Mouse (Mus musculus) ES-E14 (cell line): Measurements from ENCODE around the gene Rasgef1b. TPM values are rescaled to one million over a fixed set of nuclear protein-coding genes. Genes with fewer than 3 reads are reported as not detected.

Experiments used
- DNase-seq: peaks from one replicate; pipeline ENCODE4 v3.0.0-alpha.2; 2013; ENCODE audit warnings: low read depth, low spot score
- H3K27ac ChIP-seq: 2 replicates; pipeline ENCODE4 v1.5.1; 2012; ENCODE audit warnings: low read depth, mild to moderate bottlenecking, low read length, moderate library complexity, mixed read lengths; ENCODE audit not compliant: poor library complexity, insufficient read depth, severe bottlenecking
- H3K36me3 ChIP-seq: 2 replicates; pipeline ENCODE4 v1.6.1; 2012; ENCODE audit warnings: mild to moderate bottlenecking, low read length, moderate library complexity, mixed read lengths; ENCODE audit not compliant: control insufficient read depth, poor library complexity, insufficient read depth, severe bottlenecking
- H3K4me1 ChIP-seq, 2 experiments: fragments of 150-350 bp in 1 of 2; sonication (generic) in 1 of 2; 2 replicates each; pipeline ENCODE4 v1.6.1; 2012; ENCODE audit warnings: low read length in 2 of 2, mild to moderate bottlenecking in 1 of 2, mixed read lengths in 1 of 2; ENCODE audit not compliant: control insufficient read depth in 2 of 2, insufficient read depth in 2 of 2, poor library complexity in 1 of 2
- H3K4me3 ChIP-seq, 2 experiments: fragments of 150-350 bp in 1 of 2; sonication (generic) in 1 of 2; 2 replicates each; pipeline ENCODE4 v1.5.1; 2012; ENCODE audit warnings: low read length in 2 of 2, low read depth in 1 of 2, mild to moderate bottlenecking in 1 of 2, mixed read lengths in 1 of 2; ENCODE audit not compliant: insufficient read depth in 1 of 2, poor library complexity in 1 of 2, severe bottlenecking in 1 of 2
- H3K9ac ChIP-seq: 2 replicates; pipeline ENCODE4 v1.6.1; 2012; ENCODE audit warnings: low read depth, mild to moderate bottlenecking, low read length, mixed read lengths; ENCODE audit not compliant: poor library complexity, insufficient read depth, severe bottlenecking
- H3K9me3 ChIP-seq: fragments of 150-350 bp; sonication (generic); 2 replicates; pipeline ENCODE4 v1.6.1; 2012; ENCODE audit warnings: low read depth, mild to moderate bottlenecking, low read length; ENCODE audit not compliant: control insufficient read depth, insufficient read depth
- CHD2 ChIP-seq: IDR thresholded peaks from 2 replicates; pipeline ENCODE4 v1.6.1; 2014; ENCODE audit warnings: mild to moderate bottlenecking, low read depth, low read length, inconsistent platforms
- HCFC1 ChIP-seq: IDR thresholded peaks from 2 replicates; pipeline ENCODE4 v1.6.1; 2012; ENCODE audit warnings: low read length, inconsistent platforms, borderline replicate concordance; ENCODE audit not compliant: insufficient read depth
- MAFK ChIP-seq: IDR thresholded peaks from 2 replicates; pipeline ENCODE4 v1.6.1; 2014; ENCODE audit warnings: mild to moderate bottlenecking, low read depth, low read length, inconsistent platforms; ENCODE audit not compliant: insufficient read depth
- ZC3H11A ChIP-seq: IDR thresholded peaks from 2 replicates; pipeline ENCODE4 v1.6.1; 2012; ENCODE audit warnings: low read depth, mild to moderate bottlenecking, inconsistent platforms, low read length, borderline replicate concordance
- ZNF384 ChIP-seq: IDR thresholded peaks from 2 replicates; pipeline ENCODE4 v1.6.1; 2012; ENCODE audit warnings: low read depth, low read length, inconsistent platforms
- in situ Hi-C, 2 experiments: fragments of 600-800 bp; cut with MboI; formaldehyde crosslinking; loops; one replicate each; pipeline ENCODE4 v1.15.1; 2025; ENCODE audit warnings: low sequenced_read_pairs in 2 of 2, inconsistent platforms in 1 of 2; ENCODE audit not compliant: unreplicated experiment in 2 of 2
- total RNA-seq: library from RNA; depleted of rRNA; stranded (reverse); fragments of 300-350 nt; gene quantifications from 2 replicates; pipeline ENCODE4 v1.2.3, GENCODE M21; 2012

Rasgef1b gene
- total RNA-seq, 1 experiment: 2.8 TPM

- Histone ChIP-seq H3K4me1 (no peaks in the 10 kb centered on the region), H3K9me3 (no peaks in the 10 kb centered on the region), H3K9ac (no peak overlapping the region), H3K36me3 (no peaks in the 10 kb centered on the region), H3K4me3 (no peak overlapping the region), H3K27ac (no peak overlapping the region)
- no peak for DNase-seq
- no peak for TF ChIP-seq MAFK
- no peak for TF ChIP-seq ZC3H11A
- no peak for TF ChIP-seq HCFC1
- no peak for TF ChIP-seq ZNF384
- in situ Hi-C loops: no loop called here
Measured at GRCm38 (mm10) chr5:99488479-99489158, 240.2 kb downstream of the Rasgef1b start.

GRCm38 (mm10) chr5:99487009-99487858 is 241.6 kb downstream of the Rasgef1b start:
- H3K9ac ChIP-seq: no peak overlapping the region
- in situ Hi-C loops: no loop called here
- no peaks in the 10 kb centered on the region for H3K36me3 ChIP-seq
- H3K9me3 ChIP-seq: no peaks in the 10 kb centered on the region
- H3K4me3 ChIP-seq: no peak overlapping the region
- no peaks in the 10 kb centered on the region for H3K4me1 ChIP-seq
- no peak for DNase-seq
- no peak overlapping the region for H3K27ac ChIP-seq
- TF ChIP-seq CHD2: no peak
- no peak for TF ChIP-seq MAFK
- no peak for TF ChIP-seq ZNF384
- no peak for TF ChIP-seq HCFC1
- TF ChIP-seq ZC3H11A: no peak

GRCm38 (mm10) chr5:99483162-99483561 is 245.7 kb downstream of the Rasgef1b start:
- Histone ChIP-seq H3K27ac (no peak overlapping the region), H3K4me1 (no peaks in the 10 kb centered on the region), H3K9ac (no peak overlapping the region), H3K36me3 (no peaks in the 10 kb centered on the region), H3K4me3 (no peak overlapping the region), H3K9me3 (no peaks in the 10 kb centered on the region)
- in situ Hi-C loops: no loop called here
- TF ChIP-seq CHD2 (no peak), ZNF384 (no peak), HCFC1 (no peak), ZC3H11A (no peak), MAFK (no peak)
- no peak for DNase-seq

- H3K9me3 ChIP-seq: no peaks in the 10 kb centered on the region
- no peak overlapping the region for H3K9ac ChIP-seq
- H3K36me3 ChIP-seq: no peaks in the 10 kb centered on the region
- H3K4me1 ChIP-seq: no peaks in the 10 kb centered on the region
- no peak overlapping the region for H3K27ac ChIP-seq
- in situ Hi-C loops: no loop called here
- no peak for DNase-seq
- TF ChIP-seq MAFK: no peak
- TF ChIP-seq CHD2: no peak
- TF ChIP-seq ZNF384: no peak
- no peak for TF ChIP-seq HCFC1
- no peak for TF ChIP-seq ZC3H11A
- no peak overlapping the region for H3K4me3 ChIP-seq
Measured at GRCm38 (mm10) chr5:99482524-99482923, 246.3 kb downstream of the Rasgef1b start.
